Mouse (Mus musculus): ENCODE data around the gene Cyp24a1.

- TF ChIP-seq CTCF (IDR thresholded peaks at IDR 0.05; ENCODE audit: insufficient read depth, low read depth, low read length) (no peak), POLR2A (IDR thresholded peaks at IDR 0.05; ENCODE audit: insufficient read depth, low read depth, low read length) (no peak)
Observed at GRCm38 (mm10) chr2:170530256-170530655, 33.3 kb upstream of the Cyp24a1 start.

Data from olfactory bulb, adult 2 months (tissue).